Mouse (Mus musculus): ENCODE measurements around the gene Rcn3. TPM values are rescaled to one million over a fixed set of nuclear protein-coding genes. Genes with fewer than 3 reads are reported as not detected.

Gene Rcn3
- polyA plus RNA-seq, 1 experiment from 2014 or later, result 245 TPM

GRCm38 (mm10) chr7:45040851-45041250, 51.2 kb downstream of the Rcn3 start:
- Histone ChIP-seq H3K27ac (replicated peaks; ENCODE audit: low read depth, low read length) (no peak overlapping the region), H3K27me3 (ENCODE audit: control insufficient read depth, insufficient read depth, low read length) (no peaks in the 10 kb centered on the region), H3K4me3 (ENCODE audit: low read depth, low read length) (no peak overlapping the region), H3K4me1 (ENCODE audit: control insufficient read depth, insufficient read depth, low read length) (no peaks in the 10 kb centered on the region), H3K9me3 (ENCODE audit: control insufficient read depth, low read length) (no peaks in the 10 kb centered on the region), H3K36me3 (ENCODE audit: control insufficient read depth, insufficient read depth, low read length) (peaks cover 61% of the 10 kb centered on the region), H3K4me2 (ENCODE audit: low read depth, severe bottlenecking) (no peak overlapping the region), H3K9ac (ENCODE audit: low read length) (no peak overlapping the region)
- WGBS, result 93% methylated on average over 9 of the region's 9 CpGs
- ATAC-seq (ENCODE audit: insufficient number of reproducible peaks, low FRiP score, low TSS enrichment, low read depth) (no peak), DNase-seq (ENCODE audit: low spot score) (no peak)

GRCm38 (mm10) chr7:45038411-45038810, 53.6 kb downstream of the Rcn3 start:
- H3K4me1 ChIP-seq (ENCODE audit: control insufficient read depth, insufficient read depth, low read length), result no peaks in the 10 kb centered on the region
- ATAC-seq (ENCODE audit: insufficient number of reproducible peaks, low FRiP score, low TSS enrichment, low read depth) (no peak), DNase-seq (ENCODE audit: low spot score) (no peak)
- no peaks in the 10 kb centered on the region for H3K27me3 ChIP-seq (ENCODE audit: control insufficient read depth, insufficient read depth, low read length)
- no peak overlapping the region for H3K27ac ChIP-seq (replicated peaks; ENCODE audit: low read depth, low read length)
- WGBS, result 95% methylated on average over 9 of the region's 9 CpGs
- H3K4me2 ChIP-seq (ENCODE audit: low read depth, severe bottlenecking), result no peak overlapping the region
- peaks cover 69% of the 10 kb centered on the region for H3K36me3 ChIP-seq (ENCODE audit: control insufficient read depth, insufficient read depth, low read length)
- H3K9ac ChIP-seq (ENCODE audit: low read length), result no peak overlapping the region
- H3K4me3 ChIP-seq (ENCODE audit: low read depth, low read length), result no peak overlapping the region
- no peaks in the 10 kb centered on the region for H3K9me3 ChIP-seq (ENCODE audit: control insufficient read depth, low read length)

- peaks cover 67% of the 10 kb centered on the region for H3K36me3 ChIP-seq (ENCODE audit: control insufficient read depth, insufficient read depth, low read length)
- WGBS, result 75% methylated on average over 7 of the region's 7 CpGs
- ATAC-seq (ENCODE audit: insufficient number of reproducible peaks, low FRiP score, low TSS enrichment, low read depth), result no peak
These were observed 54.2 kb downstream of the Rcn3 start for GRCm38 (mm10) chr7:45037720-45038361.

GRCm38 (mm10) chr7:45036702-45037101, 55.3 kb downstream of the Rcn3 start:
- ATAC-seq (ENCODE audit: insufficient number of reproducible peaks, low FRiP score, low TSS enrichment, low read depth) (no peak), DNase-seq (ENCODE audit: low spot score) (no peak)
- no peak overlapping the region for H3K4me2 ChIP-seq (ENCODE audit: low read depth, severe bottlenecking)
- no peak overlapping the region for H3K27ac ChIP-seq (replicated peaks; ENCODE audit: low read depth, low read length)
- 92% methylated on average over 11 of the region's 11 CpGs for WGBS
- H3K36me3 ChIP-seq (ENCODE audit: control insufficient read depth, insufficient read depth, low read length), result peaks cover 67% of the 10 kb centered on the region
- no peaks in the 10 kb centered on the region for H3K9me3 ChIP-seq (ENCODE audit: control insufficient read depth, low read length)
- no peak overlapping the region for H3K4me3 ChIP-seq (ENCODE audit: low read depth, low read length)
- H3K9ac ChIP-seq (ENCODE audit: low read length), result no peak overlapping the region
- no peaks in the 10 kb centered on the region for H3K27me3 ChIP-seq (ENCODE audit: control insufficient read depth, insufficient read depth, low read length)
- H3K4me1 ChIP-seq (ENCODE audit: control insufficient read depth, insufficient read depth, low read length), result no peaks in the 10 kb centered on the region

More at GRCm38 (mm10) chr7:45037720-45038361, 54.2 kb downstream of the Rcn3 start:
- H3K9ac ChIP-seq (ENCODE audit: low read length), result no peak overlapping the region
- H3K9me3 ChIP-seq (ENCODE audit: control insufficient read depth, low read length), result no peaks in the 10 kb centered on the region
- DNase-seq (ENCODE audit: low spot score), result peak; percentile 67
- H3K27ac ChIP-seq (replicated peaks; ENCODE audit: low read depth, low read length), result no peak overlapping the region
- no peak overlapping the region for H3K4me3 ChIP-seq (ENCODE audit: low read depth, low read length)
- H3K4me2 ChIP-seq (ENCODE audit: low read depth, severe bottlenecking), result no peak overlapping the region
- no peaks in the 10 kb centered on the region for H3K27me3 ChIP-seq (ENCODE audit: control insufficient read depth, insufficient read depth, low read length)
- no peaks in the 10 kb centered on the region for H3K4me1 ChIP-seq (ENCODE audit: control insufficient read depth, insufficient read depth, low read length)

GRCm38 (mm10) chr7:45035631-45036030, 56.4 kb downstream of the Rcn3 start:
- ATAC-seq (ENCODE audit: insufficient number of reproducible peaks, low FRiP score, low TSS enrichment, low read depth) (no peak), DNase-seq (ENCODE audit: low spot score) (no peak)
- H3K27me3 ChIP-seq (ENCODE audit: control insufficient read depth, insufficient read depth, low read length), result no peaks in the 10 kb centered on the region
- H3K9ac ChIP-seq (ENCODE audit: low read length), result no peak overlapping the region
- H3K4me2 ChIP-seq (ENCODE audit: low read depth, severe bottlenecking), result no peak overlapping the region
- WGBS, result 91% methylated on average over 3 of the region's 3 CpGs
- H3K4me3 ChIP-seq (ENCODE audit: low read depth, low read length), result no peak overlapping the region
- H3K4me1 ChIP-seq (ENCODE audit: control insufficient read depth, insufficient read depth, low read length), result no peaks in the 10 kb centered on the region
- no peaks in the 10 kb centered on the region for H3K9me3 ChIP-seq (ENCODE audit: control insufficient read depth, low read length)
- H3K27ac ChIP-seq (replicated peaks; ENCODE audit: low read depth, low read length), result no peak overlapping the region
- H3K36me3 ChIP-seq (ENCODE audit: control insufficient read depth, insufficient read depth, low read length), result peaks cover 66% of the 10 kb centered on the region

GRCm38 (mm10) chr7:45033722-45034359, 58.2 kb downstream of the Rcn3 start:
- H3K27me3 ChIP-seq (ENCODE audit: control insufficient read depth, insufficient read depth, low read length), result no peaks in the 10 kb centered on the region
- 93% methylated on average over 19 of the region's 19 CpGs for WGBS
- peaks cover 63% of the 10 kb centered on the region for H3K36me3 ChIP-seq (ENCODE audit: control insufficient read depth, insufficient read depth, low read length)
- H3K9ac ChIP-seq (ENCODE audit: low read length), result no peak overlapping the region
- ATAC-seq (ENCODE audit: insufficient number of reproducible peaks, low FRiP score, low TSS enrichment, low read depth) (no peak), DNase-seq (ENCODE audit: low spot score) (no peak)
- H3K9me3 ChIP-seq (ENCODE audit: control insufficient read depth, low read length), result no peaks in the 10 kb centered on the region
- no peak overlapping the region for H3K4me2 ChIP-seq (ENCODE audit: low read depth, severe bottlenecking)
- H3K27ac ChIP-seq (replicated peaks; ENCODE audit: low read depth, low read length), result no peak overlapping the region
- H3K4me3 ChIP-seq (ENCODE audit: low read depth, low read length), result no peak overlapping the region
- H3K4me1 ChIP-seq (ENCODE audit: control insufficient read depth, insufficient read depth, low read length), result no peaks in the 10 kb centered on the region

MicroRNAs encoded within 50 kb of the gene (microRNA counts, 519-probe panel; counts per million panel counts)
- 1,612 counts per million, percentile 10 among the panel's probes with 10 or more counts for microRNA mmu-miR-150

Small RNA genes within 50 kb of the gene (microRNA-seq; reads per million reads assigned to microRNA genes)
- 5.5 reads per million, percentile 12 among the genes with 10 or more reads in this experiment for gene Mir150
- gene Mir5121, result 16.8 reads per million, percentile 27 among the genes with 10 or more reads in this experiment

Other genes with a start within 250 kb of the Rcn3 start
- gene Akt1s1, start 243.2 kb downstream of the Rcn3 start, polyA plus RNA-seq (2014; fragmentation: Nextera tagmentation; extraction: Ambion mirVana), result 38.6 and 63.4 TPM in 2 replicates
- 60.9 and 69.0 TPM in 2 replicates for gene Tbc1d17, start 243.1 kb downstream of the Rcn3 start, polyA plus RNA-seq (2014; fragmentation: Nextera tagmentation; extraction: Ambion mirVana)
- gene Pnkp, start 235.1 kb downstream of the Rcn3 start, polyA plus RNA-seq (2014; fragmentation: Nextera tagmentation; extraction: Ambion mirVana), result 31.0 and 31.2 TPM in 2 replicates
- 410 and 427 TPM in 2 replicates for gene Ptov1, start 222.4 kb downstream of the Rcn3 start, polyA plus RNA-seq (2014; fragmentation: Nextera tagmentation; extraction: Ambion mirVana)
- 79.2 and 80.5 TPM in 2 replicates for gene Med25, start 199.5 kb downstream of the Rcn3 start, polyA plus RNA-seq (2014; fragmentation: Nextera tagmentation; extraction: Ambion mirVana)
- gene Fuz, start 196.1 kb downstream of the Rcn3 start, polyA plus RNA-seq (2014; fragmentation: Nextera tagmentation; extraction: Ambion mirVana), result 14.8 and 16.0 TPM in 2 replicates
- 77.0 and 78.8 TPM in 2 replicates for gene Ap2a1, start 162.7 kb downstream of the Rcn3 start, polyA plus RNA-seq (2014; fragmentation: Nextera tagmentation; extraction: Ambion mirVana)
- 0.13 TPM in 1 of 2 replicates, not detected in the other for gene Tsks, start 149.0 kb downstream of the Rcn3 start, polyA plus RNA-seq (2014; fragmentation: Nextera tagmentation; extraction: Ambion mirVana)
- gene Cpt1c, start 117.4 kb downstream of the Rcn3 start, polyA plus RNA-seq (2014; fragmentation: Nextera tagmentation; extraction: Ambion mirVana), result 17.5 and 22.1 TPM in 2 replicates
- 332 and 334 TPM in 2 replicates for gene Prmt1, start 105.7 kb downstream of the Rcn3 start, polyA plus RNA-seq (2014; fragmentation: Nextera tagmentation; extraction: Ambion mirVana)
- gene Irf3, start 94.6 kb downstream of the Rcn3 start, polyA plus RNA-seq (2014; fragmentation: Nextera tagmentation; extraction: Ambion mirVana), result 73.9 and 83.5 TPM in 2 replicates
- 91.7 and 91.9 TPM in 2 replicates for gene Bcl2l12, start 93.5 kb downstream of the Rcn3 start, polyA plus RNA-seq (2014; fragmentation: Nextera tagmentation; extraction: Ambion mirVana)
- 52.0 and 60.3 TPM in 2 replicates for gene Scaf1, start 75.9 kb downstream of the Rcn3 start, polyA plus RNA-seq (2014; fragmentation: Nextera tagmentation; extraction: Ambion mirVana)
- gene Rras, start 74.3 kb downstream of the Rcn3 start, polyA plus RNA-seq (2014; fragmentation: Nextera tagmentation; extraction: Ambion mirVana), result 20.8 and 21.0 TPM in 2 replicates
- gene Prr12, start 39.3 kb downstream of the Rcn3 start, polyA plus RNA-seq (2014; fragmentation: Nextera tagmentation; extraction: Ambion mirVana), result 18.5 and 20.0 TPM in 2 replicates
- 70.2 and 73.9 TPM in 2 replicates for gene Nosip, start 29.8 kb downstream of the Rcn3 start, polyA plus RNA-seq (2014; fragmentation: Nextera tagmentation; extraction: Ambion mirVana)
- gene Prrg2, start 29.5 kb downstream of the Rcn3 start, polyA plus RNA-seq (2014; fragmentation: Nextera tagmentation; extraction: Ambion mirVana), result 22.1 and 24.6 TPM in 2 replicates
- 8.0 and 9.8 TPM in 2 replicates for gene Fcgrt, start 11.6 kb upstream of the Rcn3 start, polyA plus RNA-seq (2014; fragmentation: Nextera tagmentation; extraction: Ambion mirVana)
- 1,759 and 1,785 TPM in 2 replicates for gene Rps11, start 32.2 kb upstream of the Rcn3 start, polyA plus RNA-seq (2014; fragmentation: Nextera tagmentation; extraction: Ambion mirVana)
- 1,469 and 1,490 TPM in 2 replicates for gene Rpl13a, start 36.5 kb upstream of the Rcn3 start, polyA plus RNA-seq (2014; fragmentation: Nextera tagmentation; extraction: Ambion mirVana)
- 0.45 TPM in 1 of 2 replicates, not detected in the other for gene Gm45713, start 44.0 kb upstream of the Rcn3 start, polyA plus RNA-seq (2014; fragmentation: Nextera tagmentation; extraction: Ambion mirVana)
- gene Flt3l, start 44.2 kb upstream of the Rcn3 start, polyA plus RNA-seq (2014; fragmentation: Nextera tagmentation; extraction: Ambion mirVana), result 0.33 and 0.44 TPM in 2 replicates
- gene Pih1d1, start 62.1 kb upstream of the Rcn3 start, polyA plus RNA-seq (2014; fragmentation: Nextera tagmentation; extraction: Ambion mirVana), result 106 and 108 TPM in 2 replicates
- gene Aldh16a1, start 62.4 kb upstream of the Rcn3 start, polyA plus RNA-seq (2014; fragmentation: Nextera tagmentation; extraction: Ambion mirVana), result 37.2 and 38.7 TPM in 2 replicates
- gene Slc17a7, start 71.7 kb upstream of the Rcn3 start, polyA plus RNA-seq (2014; fragmentation: Nextera tagmentation; extraction: Ambion mirVana), result 0.11 TPM in 1 of 2 replicates, not detected in the other
- not detected in 2 replicates for gene Gfy, start 87.3 kb upstream of the Rcn3 start, polyA plus RNA-seq (2014; fragmentation: Nextera tagmentation; extraction: Ambion mirVana)
- gene Pth2, start 88.8 kb upstream of the Rcn3 start, polyA plus RNA-seq (2014; fragmentation: Nextera tagmentation; extraction: Ambion mirVana), result not detected in 2 replicates
- gene Ccdc155, start 112.7 kb upstream of the Rcn3 start, polyA plus RNA-seq (2014; fragmentation: Nextera tagmentation; extraction: Ambion mirVana), result 0.41 and 0.51 TPM in 2 replicates
- 0.51 and 0.60 TPM in 2 replicates for gene Dkkl1, start 119.9 kb upstream of the Rcn3 start, polyA plus RNA-seq (2014; fragmentation: Nextera tagmentation; extraction: Ambion mirVana)
- 378 and 385 TPM in 2 replicates for gene Tead2, start 123.5 kb upstream of the Rcn3 start, polyA plus RNA-seq (2014; fragmentation: Nextera tagmentation; extraction: Ambion mirVana)
- gene Cd37, start 146.9 kb upstream of the Rcn3 start, polyA plus RNA-seq (2014; fragmentation: Nextera tagmentation; extraction: Ambion mirVana), result 0.82 and 1.6 TPM in 2 replicates
- gene Slc6a16, start 148.9 kb upstream of the Rcn3 start, polyA plus RNA-seq (2014; fragmentation: Nextera tagmentation; extraction: Ambion mirVana), result 0.20 and 0.36 TPM in 2 replicates
- not detected in 2 replicates for gene Slc6a21, start 185.3 kb upstream of the Rcn3 start, polyA plus RNA-seq (2014; fragmentation: Nextera tagmentation; extraction: Ambion mirVana)
- 6.7 and 8.9 TPM in 2 replicates for gene Trpm4, start 241.6 kb upstream of the Rcn3 start, polyA plus RNA-seq (2014; fragmentation: Nextera tagmentation; extraction: Ambion mirVana)
- 0.52 and 0.83 TPM in 2 replicates for gene Hrc, start 243.1 kb upstream of the Rcn3 start, polyA plus RNA-seq (2014; fragmentation: Nextera tagmentation; extraction: Ambion mirVana)